Mouse (Mus musculus): ENCODE results near the gene Klf2. TPM values are rescaled to one million over a fixed set of nuclear protein-coding genes. Genes with fewer than 3 reads are reported as not detected.

The Klf2 gene
- polyA plus RNA-seq, 1 experiment from 2014 or later: 9.5 TPM

- no peaks in the 10 kb centered on the region for H3K4me1 ChIP-seq (replicated peaks; ENCODE audit: control insufficient read depth, insufficient read depth)
- H3K9me3 ChIP-seq (ENCODE audit: control insufficient read depth, low read length): no peaks in the 10 kb centered on the region
- no peak for TF ChIP-seq CTCF (IDR thresholded peaks at IDR 0.05; ENCODE audit: low read depth)
- no peak for TF ChIP-seq EP300 (optimal IDR thresholded peaks at IDR 0.05)
- DNase-seq (ENCODE audit: low spot score): no peak
- no peak overlapping the region for H3K4me3 ChIP-seq (ENCODE audit: low read depth, low read length)
- ATAC-seq (ENCODE audit: low FRiP score, low TSS enrichment): no peak
- no peaks in the 10 kb centered on the region for H3K36me3 ChIP-seq (ENCODE audit: control insufficient read depth, insufficient read depth, low read length)
- no peak overlapping the region for H3K9ac ChIP-seq (ENCODE audit: low read length)
- no peak overlapping the region for H3K4me2 ChIP-seq (replicated peaks; ENCODE audit: low read depth)
- WGBS: 87% methylated on average over 8 of the region's 8 CpGs
- H3K27ac ChIP-seq (replicated peaks): no peak overlapping the region
- H3K27me3 ChIP-seq (ENCODE audit: control insufficient read depth, insufficient read depth, low read length): no peaks in the 10 kb centered on the region
Observed at GRCm38 (mm10) chr8:72350727-72351126, 31.9 kb downstream of the Klf2 start.

DNA sequence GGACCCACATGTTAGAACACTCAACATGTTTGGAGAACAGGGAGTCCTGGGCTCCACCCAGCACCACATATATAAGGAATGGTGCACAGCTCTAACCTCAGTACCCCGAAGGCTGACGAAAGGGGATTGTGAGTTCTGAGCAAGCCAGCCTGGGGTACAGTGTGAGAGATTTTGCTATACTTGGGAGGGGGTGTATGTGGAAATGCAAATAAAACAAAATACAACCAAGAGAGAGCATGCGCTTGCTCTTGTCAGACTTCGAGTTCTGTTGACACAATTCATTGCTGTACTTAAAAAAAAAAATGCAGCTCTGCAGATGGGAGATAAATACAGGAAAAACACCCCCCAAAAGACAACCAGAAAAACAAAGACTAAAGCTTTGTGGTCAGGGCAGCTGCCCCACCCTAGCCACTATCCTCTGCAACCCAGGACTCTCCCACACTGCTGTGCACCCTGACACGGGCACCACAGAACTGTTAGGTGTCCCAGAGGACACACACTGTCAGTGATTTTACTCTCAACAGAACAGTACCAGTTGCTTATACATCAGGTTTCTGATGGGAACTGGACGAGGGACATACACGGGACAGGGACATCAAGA, 32.7 kb downstream of the Klf2 start:
- Histone ChIP-seq H3K36me3 (ENCODE audit: control insufficient read depth, insufficient read depth, low read length) (no peaks in the 10 kb centered on the region), H3K4me2 (replicated peaks; ENCODE audit: low read depth) (no peak overlapping the region), H3K27ac (replicated peaks) (no peak overlapping the region), H3K4me3 (ENCODE audit: low read depth, low read length) (no peak overlapping the region), H3K9me3 (ENCODE audit: control insufficient read depth, low read length) (no peaks in the 10 kb centered on the region), H3K4me1 (replicated peaks; ENCODE audit: control insufficient read depth, insufficient read depth) (no peaks in the 10 kb centered on the region), H3K27me3 (ENCODE audit: control insufficient read depth, insufficient read depth, low read length) (no peaks in the 10 kb centered on the region), H3K9ac (ENCODE audit: low read length) (no peak overlapping the region)
- no peak for TF ChIP-seq EP300 (optimal IDR thresholded peaks at IDR 0.05)
- DNase-seq (ENCODE audit: low spot score) (no peak), ATAC-seq (ENCODE audit: low FRiP score, low TSS enrichment) (no peak)
- WGBS: 80% methylated on average over 7 of the region's 7 CpGs

DNA sequence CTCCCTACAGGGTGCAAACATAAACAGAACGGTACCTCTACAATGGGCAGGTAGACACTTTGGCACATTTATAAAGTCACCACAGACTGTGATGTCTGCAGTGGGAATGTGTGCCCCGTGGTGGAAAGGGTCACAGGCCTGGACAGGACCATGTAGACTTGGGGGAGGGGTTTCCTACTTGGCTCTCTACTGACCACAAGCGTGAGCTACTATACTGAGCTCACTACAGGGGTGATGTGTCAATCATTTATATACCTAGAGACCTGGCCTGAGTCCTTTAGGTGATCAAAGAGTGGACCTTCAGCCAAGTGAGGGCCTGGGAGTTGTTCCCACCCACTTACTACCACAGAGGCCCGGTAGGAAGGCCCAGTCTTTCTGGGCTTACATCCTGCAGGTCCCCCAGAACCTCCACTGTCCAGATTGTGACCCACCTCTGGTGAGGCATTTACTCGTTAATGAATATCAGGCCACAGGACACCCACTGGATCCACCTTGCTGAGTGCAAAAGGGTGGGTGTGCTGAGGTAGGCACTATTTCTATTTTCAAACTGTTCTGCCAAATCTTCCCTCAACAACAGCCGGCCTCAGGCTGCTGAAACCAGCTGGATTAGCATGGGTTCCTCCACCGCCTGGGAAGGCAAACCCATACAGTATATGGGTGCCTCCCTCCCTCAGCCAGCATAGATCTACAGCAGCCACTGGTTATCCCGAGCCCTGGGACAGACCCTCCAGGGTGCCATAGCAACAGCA, 34.3 kb downstream of the Klf2 start:
- Histone ChIP-seq H3K27me3 (ENCODE audit: control insufficient read depth, insufficient read depth, low read length) (no peaks in the 10 kb centered on the region), H3K27ac (replicated peaks) (no peak overlapping the region), H3K36me3 (ENCODE audit: control insufficient read depth, insufficient read depth, low read length) (peaks cover 5% of the 10 kb centered on the region; the same call in 1 of the 2 replicates), H3K9me3 (ENCODE audit: control insufficient read depth, low read length) (no peaks in the 10 kb centered on the region), H3K4me2 (replicated peaks; ENCODE audit: low read depth) (no peak overlapping the region), H3K4me1 (replicated peaks; ENCODE audit: control insufficient read depth, insufficient read depth) (no peaks in the 10 kb centered on the region), H3K9ac (ENCODE audit: low read length) (no peak overlapping the region), H3K4me3 (ENCODE audit: low read depth, low read length) (no peak overlapping the region)
- WGBS: 78% methylated on average over 8 of the region's 8 CpGs
- ATAC-seq (ENCODE audit: low FRiP score, low TSS enrichment) (no peak), DNase-seq (ENCODE audit: low spot score) (no peak)
- TF ChIP-seq CTCF (IDR thresholded peaks at IDR 0.05; ENCODE audit: low read depth) (no peak), EP300 (optimal IDR thresholded peaks at IDR 0.05) (no peak)

- Histone ChIP-seq H3K4me1 (replicated peaks; ENCODE audit: control insufficient read depth, insufficient read depth) (no peaks in the 10 kb centered on the region), H3K36me3 (ENCODE audit: control insufficient read depth, insufficient read depth, low read length) (peaks cover 7% of the 10 kb centered on the region; the same call in 1 of the 2 replicates), H3K27ac (replicated peaks) (no peak overlapping the region), H3K4me3 (ENCODE audit: low read depth, low read length) (no peak overlapping the region), H3K9ac (ENCODE audit: low read length) (no peak overlapping the region), H3K27me3 (ENCODE audit: control insufficient read depth, insufficient read depth, low read length) (no peaks in the 10 kb centered on the region), H3K4me2 (replicated peaks; ENCODE audit: low read depth) (no peak overlapping the region), H3K9me3 (ENCODE audit: control insufficient read depth, low read length) (no peaks in the 10 kb centered on the region)
- no peak for ATAC-seq (ENCODE audit: low FRiP score, low TSS enrichment)
- 87% methylated on average over 7 of the region's 7 CpGs for WGBS
- no peak for TF ChIP-seq CTCF (IDR thresholded peaks at IDR 0.05; ENCODE audit: low read depth)
- TF ChIP-seq EP300 (optimal IDR thresholded peaks at IDR 0.05): no peak
- DNase-seq (ENCODE audit: low spot score): no peak
Observed at GRCm38 (mm10) chr8:72353700-72354045, 34.8 kb downstream of the Klf2 start.

GRCm38 (mm10) chr8:72354272-72354671, 35.4 kb downstream of the Klf2 start:
- WGBS: 56% methylated on average over 11 of the region's 11 CpGs
- ATAC-seq (ENCODE audit: low FRiP score, low TSS enrichment): no peak
- no peaks in the 10 kb centered on the region for H3K9me3 ChIP-seq (ENCODE audit: control insufficient read depth, low read length)
- peaks cover 7% of the 10 kb centered on the region; the same call in 1 of the 2 replicates for H3K36me3 ChIP-seq (ENCODE audit: control insufficient read depth, insufficient read depth, low read length)
- no peaks in the 10 kb centered on the region for H3K27me3 ChIP-seq (ENCODE audit: control insufficient read depth, insufficient read depth, low read length)
- peak; percentile 20 for DNase-seq (ENCODE audit: low spot score)
- no peak overlapping the region for H3K27ac ChIP-seq (replicated peaks)
- H3K4me1 ChIP-seq (replicated peaks; ENCODE audit: control insufficient read depth, insufficient read depth): no peaks in the 10 kb centered on the region
- no peak overlapping the region for H3K4me2 ChIP-seq (replicated peaks; ENCODE audit: low read depth)
- H3K4me3 ChIP-seq (ENCODE audit: low read depth, low read length): no peak overlapping the region
- TF ChIP-seq CTCF (IDR thresholded peaks at IDR 0.05; ENCODE audit: low read depth) (no peak), EP300 (optimal IDR thresholded peaks at IDR 0.05) (no peak)
- H3K9ac ChIP-seq (ENCODE audit: low read length): no peak overlapping the region

DNA sequence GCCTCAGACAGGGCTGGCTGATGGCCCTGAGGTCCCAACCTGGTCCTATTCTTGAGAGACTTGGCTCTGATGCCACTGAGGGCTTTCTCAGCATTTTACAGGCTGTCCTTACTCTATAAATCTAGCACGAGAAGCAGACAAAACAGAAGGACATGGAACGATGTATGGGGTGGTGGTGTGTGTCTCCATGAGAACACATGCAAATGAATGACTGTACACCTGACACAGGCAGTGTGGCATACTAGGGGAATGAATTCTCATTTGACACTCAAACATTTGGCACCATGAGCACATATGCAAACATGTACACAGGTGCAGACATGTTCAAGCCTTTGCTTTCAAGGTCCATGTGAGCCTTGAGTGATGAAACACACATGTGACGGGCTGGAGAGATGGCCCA, 37.8 kb downstream of the Klf2 start:
- no peak overlapping the region for H3K9ac ChIP-seq (ENCODE audit: low read length)
- H3K9me3 ChIP-seq (ENCODE audit: control insufficient read depth, low read length): no peaks in the 10 kb centered on the region
- 83% methylated on average over 3 of the region's 3 CpGs for WGBS
- ATAC-seq (ENCODE audit: low FRiP score, low TSS enrichment) (no peak), DNase-seq (ENCODE audit: low spot score) (no peak)
- H3K36me3 ChIP-seq (ENCODE audit: control insufficient read depth, insufficient read depth, low read length): peaks cover 13% of the 10 kb centered on the region; the same call in 1 of the 2 replicates
- no peaks in the 10 kb centered on the region for H3K4me1 ChIP-seq (replicated peaks; ENCODE audit: control insufficient read depth, insufficient read depth)
- H3K27me3 ChIP-seq (ENCODE audit: control insufficient read depth, insufficient read depth, low read length): no peaks in the 10 kb centered on the region
- TF ChIP-seq EP300 (optimal IDR thresholded peaks at IDR 0.05) (no peak), CTCF (IDR thresholded peaks at IDR 0.05; ENCODE audit: low read depth) (no peak)
- no peak overlapping the region for H3K4me2 ChIP-seq (replicated peaks; ENCODE audit: low read depth)
- H3K27ac ChIP-seq (replicated peaks): no peak overlapping the region
- no peak overlapping the region for H3K4me3 ChIP-seq (ENCODE audit: low read depth, low read length)
